Mouse (Mus musculus): ENCODE data around the gene Hsd17b6. TPM values are rescaled to one million over a fixed set of nuclear protein-coding genes. Genes with fewer than 3 reads are reported as not detected.

Gene Hsd17b6
- total and polyA plus RNA-seq, 2 experiments from 2014 or later: not detected

- peaks cover 72% of the 10 kb centered on the region for H3K36me3 ChIP-seq (ENCODE audit: insufficient read depth)
- no peak for TF ChIP-seq CTCF (IDR thresholded peaks at IDR 0.05; ENCODE audit: low read depth)
- WGBS: 73% methylated on average over 3 of the region's 3 CpGs
- H3K27ac ChIP-seq (ENCODE audit: low read depth, low read length): no peak overlapping the region
- no peak overlapping the region for H3K4me2 ChIP-seq (ENCODE audit: low read depth)
- H3K4me3 ChIP-seq (ENCODE audit: low read depth, low read length): no peak overlapping the region
- DNase-seq: no peak
- ATAC-seq: no peak
- H3K4me1 ChIP-seq (ENCODE audit: insufficient read depth): 0 out of 2 replicates have a peak, but pooled peaks cover 3% of the 10 kb centered on the region
- H3K9ac ChIP-seq: no peak overlapping the region
- no peaks in the 10 kb centered on the region for H3K27me3 ChIP-seq (ENCODE audit: insufficient read depth, low read length)
- H3K9me3 ChIP-seq (ENCODE audit: low read length): no peaks in the 10 kb centered on the region
These were observed 35.8 kb upstream of the Hsd17b6 start for GRCm38 (mm10) chr10:128043041-128043835.

GRCm38 (mm10) chr10:128042466-128042865 is 35.1 kb upstream of the Hsd17b6 start:
- Histone ChIP-seq H3K27ac (ENCODE audit: low read depth, low read length) (no peak overlapping the region), H3K4me1 (ENCODE audit: insufficient read depth) (peaks cover 6% of the 10 kb centered on the region; the same call in 1 of the 2 replicates), H3K27me3 (ENCODE audit: insufficient read depth, low read length) (no peaks in the 10 kb centered on the region), H3K36me3 (ENCODE audit: insufficient read depth) (peaks cover 65% of the 10 kb centered on the region), H3K4me3 (ENCODE audit: low read depth, low read length) (no peak overlapping the region), H3K9me3 (ENCODE audit: low read length) (no peaks in the 10 kb centered on the region), H3K9ac (no peak overlapping the region), H3K4me2 (ENCODE audit: low read depth) (no peak overlapping the region)
- WGBS: 92% methylated on average over 3 of the region's 3 CpGs
- no peak for ATAC-seq
- no peak for DNase-seq
- TF ChIP-seq CTCF (IDR thresholded peaks at IDR 0.05; ENCODE audit: low read depth): no peak

GRCm38 (mm10) chr10:128041636-128042035 is 34.2 kb upstream of the Hsd17b6 start:
- 73% methylated on average over 4 of the region's 4 CpGs for WGBS

GRCm38 (mm10) chr10:128040293-128040692 is 32.9 kb upstream of the Hsd17b6 start:
- no peak for ATAC-seq
- H3K4me3 ChIP-seq (ENCODE audit: low read depth, low read length): no peak overlapping the region
- H3K4me2 ChIP-seq (ENCODE audit: low read depth): no peak overlapping the region
- H3K4me1 ChIP-seq (ENCODE audit: insufficient read depth): peaks cover 15% of the 10 kb centered on the region; the same call in 1 of the 2 replicates
- H3K36me3 ChIP-seq (ENCODE audit: insufficient read depth): peaks cover 46% of the 10 kb centered on the region
- H3K9ac ChIP-seq: no peak overlapping the region
- TF ChIP-seq CTCF (IDR thresholded peaks at IDR 0.05; ENCODE audit: low read depth): no peak
- H3K27me3 ChIP-seq (ENCODE audit: insufficient read depth, low read length): no peaks in the 10 kb centered on the region
- H3K27ac ChIP-seq (ENCODE audit: low read depth, low read length): no peak overlapping the region
- 90% methylated on average over 5 of the region's 5 CpGs for WGBS
- no peaks in the 10 kb centered on the region for H3K9me3 ChIP-seq (ENCODE audit: low read length)
- DNase-seq: no peak

More at GRCm38 (mm10) chr10:128041636-128042035, 34.2 kb upstream of the Hsd17b6 start:
- Histone ChIP-seq H3K4me1 (ENCODE audit: insufficient read depth) (peaks cover 15% of the 10 kb centered on the region; the same call in 1 of the 2 replicates), H3K4me3 (ENCODE audit: low read depth, low read length) (no peak overlapping the region), H3K36me3 (ENCODE audit: insufficient read depth) (peaks cover 58% of the 10 kb centered on the region), H3K9me3 (ENCODE audit: low read length) (no peaks in the 10 kb centered on the region), H3K27ac (ENCODE audit: low read depth, low read length) (no peak overlapping the region), H3K9ac (no peak overlapping the region), H3K4me2 (ENCODE audit: low read depth) (no peak overlapping the region), H3K27me3 (ENCODE audit: insufficient read depth, low read length) (no peaks in the 10 kb centered on the region)
- TF ChIP-seq CTCF (IDR thresholded peaks at IDR 0.05; ENCODE audit: low read depth): no peak
- DNase-seq: no peak
- no peak for ATAC-seq

- TF ChIP-seq CTCF (IDR thresholded peaks at IDR 0.05; ENCODE audit: low read depth): no peak
- no peak overlapping the region for H3K4me2 ChIP-seq (ENCODE audit: low read depth)
- DNase-seq (no peak), ATAC-seq (no peak)
- peaks cover 42% of the 10 kb centered on the region for H3K36me3 ChIP-seq (ENCODE audit: insufficient read depth)
- H3K27me3 ChIP-seq (ENCODE audit: insufficient read depth, low read length): no peaks in the 10 kb centered on the region
- H3K4me1 ChIP-seq (ENCODE audit: insufficient read depth): peaks cover 17% of the 10 kb centered on the region; the same call in 1 of the 2 replicates
- 56% methylated on average over 3 of the region's 3 CpGs for WGBS
- H3K27ac ChIP-seq (ENCODE audit: low read depth, low read length): no peak overlapping the region
- no peak overlapping the region for H3K9ac ChIP-seq
- H3K4me3 ChIP-seq (ENCODE audit: low read depth, low read length): no peak overlapping the region
- no peaks in the 10 kb centered on the region for H3K9me3 ChIP-seq (ENCODE audit: low read length)
These were observed 32.4 kb upstream of the Hsd17b6 start for GRCm38 (mm10) chr10:128039858-128040257.

- H3K9me3 ChIP-seq (ENCODE audit: low read length): no peaks in the 10 kb centered on the region
- WGBS: 71% methylated on average over 5 of the region's 5 CpGs
- H3K4me3 ChIP-seq (ENCODE audit: low read depth, low read length): no peak overlapping the region
- DNase-seq (no peak), ATAC-seq (no peak)
- no peak for TF ChIP-seq CTCF (IDR thresholded peaks at IDR 0.05; ENCODE audit: low read depth)
- peaks cover 35% of the 10 kb centered on the region for H3K36me3 ChIP-seq (ENCODE audit: insufficient read depth)
- H3K4me1 ChIP-seq (ENCODE audit: insufficient read depth): peaks cover 20% of the 10 kb centered on the region; the same call in 1 of the 2 replicates
- H3K4me2 ChIP-seq (ENCODE audit: low read depth): no peak overlapping the region
- H3K9ac ChIP-seq: no peak overlapping the region
- no peaks in the 10 kb centered on the region for H3K27me3 ChIP-seq (ENCODE audit: insufficient read depth, low read length)
- H3K27ac ChIP-seq (ENCODE audit: low read depth, low read length): no peak overlapping the region
These were observed 31.8 kb upstream of the Hsd17b6 start for GRCm38 (mm10) chr10:128039167-128039566.

GRCm38 (mm10) chr10:128037921-128038320 is 30.5 kb upstream of the Hsd17b6 start:
- Histone ChIP-seq H3K4me3 (ENCODE audit: low read depth, low read length) (no peak overlapping the region), H3K27me3 (ENCODE audit: insufficient read depth, low read length) (no peaks in the 10 kb centered on the region), H3K36me3 (ENCODE audit: insufficient read depth) (peaks cover 25% of the 10 kb centered on the region), H3K4me2 (ENCODE audit: low read depth) (peak overlapping the region; percentile 13; the same call in 1 of the 2 replicates), H3K9ac (0 out of 2 replicates have a peak overlapping the region, but pooled peaks have one; percentile 6), H3K9me3 (ENCODE audit: low read length) (no peaks in the 10 kb centered on the region), H3K27ac (ENCODE audit: low read depth, low read length) (no peak overlapping the region), H3K4me1 (ENCODE audit: insufficient read depth) (peaks cover 20% of the 10 kb centered on the region; the same call in 1 of the 2 replicates)
- no peak for TF ChIP-seq CTCF (IDR thresholded peaks at IDR 0.05; ENCODE audit: low read depth)
- WGBS: 36% methylated on average over 3 of the region's 3 CpGs
- DNase-seq (no peak), ATAC-seq (no peak)
